Mouse (Mus musculus) T-helper 2 cell (primary cell): ENCODE data around the gene Ccdc127.

ENCODE experiments used
- in situ Hi-C: fragments of 300-600 bp; cut with MboI, MseI; formaldehyde crosslinking; loops from one replicate; pipeline ENCODE4 v1.15.1; 2025; ENCODE audit warnings: high pct_unique_total_duplicates

Gene Ccdc127

GRCm38 (mm10) chr13:74389730-74390129 is 39.6 kb downstream of the Ccdc127 start:
- in situ Hi-C loops, result loop anchor here (25.0 kb wide), 1 partner anchor 473 kb away; no protein-coding TSS in a partner anchor

DNA sequence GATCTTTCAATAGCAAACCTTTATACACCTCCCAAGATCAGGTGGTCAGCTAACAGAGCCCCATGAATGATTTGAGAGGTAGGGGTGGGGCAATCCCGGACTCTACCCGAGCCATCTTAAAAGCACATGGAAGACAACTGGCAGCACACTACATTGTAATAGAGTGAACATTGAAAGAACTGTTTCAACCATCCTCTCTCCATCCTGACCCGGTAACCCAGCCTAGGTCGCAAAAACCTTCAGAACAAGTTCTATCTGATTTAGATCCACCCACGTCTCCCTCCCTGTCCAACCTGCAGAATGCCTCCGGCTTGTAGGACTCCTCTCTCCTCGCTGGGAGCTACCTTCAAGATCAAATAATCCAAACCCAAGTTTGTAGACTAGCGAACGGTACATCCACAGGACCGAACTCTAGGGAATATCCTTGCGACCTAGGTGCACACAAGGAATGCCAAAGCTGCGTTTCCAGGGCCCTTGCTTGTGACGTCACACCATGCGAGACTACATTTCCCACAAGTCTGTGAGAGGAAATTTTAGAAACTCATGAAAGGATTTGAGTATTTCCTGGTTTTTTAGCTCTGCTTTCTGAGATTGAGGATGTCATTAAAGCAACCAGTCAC is 40.4 kb downstream of the Ccdc127 start, which contains the start of gene Zfp72:
TSS of gene Zfp72 (minus strand) at position 466 of the 620 bp plus-strand sequence.
- in situ Hi-C loops, result loop anchor here (25.0 kb wide), 1 partner anchor 472 kb away; no protein-coding TSS in a partner anchor

- in situ Hi-C loops, result loop anchor here (25.0 kb wide), 1 partner anchor 471 kb away; no protein-coding TSS in a partner anchor
Measured at GRCm38 (mm10) chr13:74391156-74391555, 41.0 kb downstream of the Ccdc127 start.

GRCm38 (mm10) chr13:74399298-74399839 is 49.3 kb downstream of the Ccdc127 start, which contains the start of gene Ftl1-ps1:
Gene Ftl1-ps1 (plus strand): TSS chr13:74399694.
- in situ Hi-C loops, result loop anchor here (25.0 kb wide), 1 partner anchor 463 kb away; no protein-coding TSS in a partner anchor
